Mouse (Mus musculus) limb, embryonic 14.5 days (tissue): ENCODE results near the gene Glp2r. TPM values are rescaled to one million over a fixed set of nuclear protein-coding genes. Genes with fewer than 3 reads are reported as not detected.

Experiments
- ATAC-seq: fragments of 200-750 bp; cut with Nextera tagmentation; 2 replicates; pipeline ENCODE4 v1.8.0; 2017; ENCODE audit warnings: low read depth, moderate number of reproducible peaks, moderate TSS enrichment; ENCODE audit not compliant: low FRiP score
- DNase-seq: peaks from one replicate; pipeline ENCODE4 v3.0.0-alpha.2; 2015; ENCODE audit warnings: low spot score
- H3K27ac ChIP-seq: fragments of 300-500 bp; sonication (generic); replicated peaks from 2 replicates; pipeline ENCODE4 v1.5.1; 2014; ENCODE audit warnings: low read depth, mild to moderate bottlenecking, low read length, moderate library complexity, mixed read lengths
- H3K27me3 ChIP-seq: fragments of 300-500 bp; sonication (generic); 2 replicates; pipeline ENCODE4 v1.6.1; 2014; ENCODE audit warnings: low read length, mixed read lengths; ENCODE audit not compliant: control insufficient read depth, insufficient read depth
- H3K36me3 ChIP-seq: fragments of 300-500 bp; sonication (generic); 2 replicates; pipeline ENCODE4 v1.6.1; 2014; ENCODE audit warnings: mild to moderate bottlenecking, low read length, moderate library complexity, mixed read lengths; ENCODE audit not compliant: control insufficient read depth, insufficient read depth
- H3K4me1 ChIP-seq: fragments of 300-500 bp; sonication (generic); 2 replicates; pipeline ENCODE4 v1.6.1; 2014; ENCODE audit warnings: antibody characterized with exemption, low read length, mixed read lengths; ENCODE audit not compliant: control insufficient read depth, insufficient read depth
- H3K4me2 ChIP-seq: fragments of 300-500 bp; sonication (generic); replicated peaks from 2 replicates; pipeline ENCODE4 v1.6.1; 2014; ENCODE audit warnings: low read depth, mild to moderate bottlenecking, low read length, moderate library complexity; ENCODE audit not compliant: severe bottlenecking
- H3K4me3 ChIP-seq: fragments of 300-500 bp; sonication (generic); replicated peaks from 2 replicates; pipeline ENCODE4 v1.5.1; 2014; ENCODE audit warnings: low read length
- H3K9ac ChIP-seq: fragments of 300-500 bp; sonication (generic); 2 replicates; pipeline ENCODE4 v1.6.1; 2014; ENCODE audit warnings: mild to moderate bottlenecking, low read depth, low read length, moderate library complexity; ENCODE audit not compliant: severe bottlenecking
- H3K9me3 ChIP-seq: fragments of 300-500 bp; sonication (generic); 2 replicates; pipeline ENCODE4 v1.6.1; 2016; ENCODE audit warnings: low read length; ENCODE audit not compliant: control insufficient read depth
- POLR2A ChIP-seq: fragments of 200-500 bp; IDR thresholded peaks from 2 replicates; pipeline ENCODE4 v1.8.0; 2012; ENCODE audit warnings: inconsistent platforms, mild to moderate bottlenecking, moderate library complexity, borderline replicate concordance; ENCODE audit not compliant: insufficient read depth, insufficient read length; ENCODE audit errors: extremely low read depth
- WGBS: fragments of 180-500 bp; shearing (Covaris S2); extraction: QIAGEN DNeasy Blood & Tissue Kit; methylation state at CpG from one replicate; pipeline ENCODE4 v1.1.7; 2014; 5-methylcytosine and 5-hydroxymethylcytosine counted together
- polyA plus RNA-seq, 2 experiments: library from polyadenylated mRNA; depleted of rRNA in 1 of 2; stranded (reverse) in 1 of 2; unstranded in 1 of 2; fragments of >200 nt; fragmentation: Nextera tagmentation in 1 of 2; extraction: Ambion mirVana in 1 of 2; gene quantifications; 2 replicates each; pipeline versions ENCODE4 v1.2.1 to v1.2.3; 2012 to 2014

Glp2r gene
- polyA plus RNA-seq, 2 experiments = 0.03 TPM; not detected in 1

GRCm38 (mm10) chr11:67715382-67715781 lies 55.6 kb downstream of the Glp2r start:
- no peaks in the 10 kb centered on the region for H3K4me1 ChIP-seq
- H3K27ac ChIP-seq = no peak overlapping the region
- WGBS = 86% methylated on average over 4 of the region's 4 CpGs
- no peak overlapping the region for H3K4me3 ChIP-seq
- no peak for TF ChIP-seq POLR2A
- ATAC-seq (no peak), DNase-seq (no peak)
- H3K36me3 ChIP-seq = no peaks in the 10 kb centered on the region
- no peaks in the 10 kb centered on the region for H3K9me3 ChIP-seq
- no peak overlapping the region for H3K4me2 ChIP-seq
- H3K9ac ChIP-seq = no peak overlapping the region
- H3K27me3 ChIP-seq = no peaks in the 10 kb centered on the region

GRCm38 (mm10) chr11:67712976-67713375 lies 58.0 kb downstream of the Glp2r start:
- no peak for DNase-seq
- no peak overlapping the region for H3K9ac ChIP-seq
- WGBS = 87% methylated on average over 4 of the region's 4 CpGs
- no peak overlapping the region for H3K4me3 ChIP-seq
- no peaks in the 10 kb centered on the region for H3K9me3 ChIP-seq
- no peaks in the 10 kb centered on the region for H3K4me1 ChIP-seq
- TF ChIP-seq POLR2A = no peak
- H3K36me3 ChIP-seq = no peaks in the 10 kb centered on the region
- H3K27me3 ChIP-seq = no peaks in the 10 kb centered on the region
- H3K27ac ChIP-seq = no peak overlapping the region
- H3K4me2 ChIP-seq = no peak overlapping the region
- no peak for ATAC-seq

GRCm38 (mm10) chr11:67694703-67695376 lies 76.1 kb downstream of the Glp2r start, which contains the start of gene Rcvrn:
Gene Rcvrn (plus strand): TSS chr11:67695326.
- Histone ChIP-seq H3K9ac (no peak within 1 kb of the TSS), H3K36me3 (no peaks in the 10 kb centered on the region), H3K27ac (no peak within 1 kb of the TSS), H3K4me2 (no peak within 1 kb of the TSS), H3K4me1 (no peaks in the 10 kb centered on the region), H3K27me3 (no peaks in the 10 kb centered on the region), H3K9me3 (no peaks in the 10 kb centered on the region), H3K4me3 (no peak within 1 kb of the TSS)
- DNase-seq (no peak), ATAC-seq (no peak)
- TF ChIP-seq POLR2A = no peak
- 73% methylated on average over 7 of the region's 7 CpGs for WGBS

GRCm38 (mm10) chr11:67686109-67686508 lies 84.8 kb downstream of the Glp2r start:
- no peak for TF ChIP-seq POLR2A

GRCm38 (mm10) chr11:67681871-67682270 lies 89.1 kb downstream of the Glp2r start:
- Histone ChIP-seq H3K4me1 (no peaks in the 10 kb centered on the region), H3K9ac (no peak overlapping the region), H3K4me3 (no peak overlapping the region), H3K4me2 (no peak overlapping the region), H3K27ac (no peak overlapping the region), H3K36me3 (no peaks in the 10 kb centered on the region), H3K9me3 (no peaks in the 10 kb centered on the region), H3K27me3 (no peaks in the 10 kb centered on the region)
- no peak for TF ChIP-seq POLR2A
- DNase-seq (no peak), ATAC-seq (no peak)
- 82% methylated on average over 3 of the region's 3 CpGs for WGBS

More at GRCm38 (mm10) chr11:67686109-67686508, 84.8 kb downstream of the Glp2r start:
- ATAC-seq = no peak
- Histone ChIP-seq H3K4me1 (no peaks in the 10 kb centered on the region), H3K27me3 (no peaks in the 10 kb centered on the region), H3K4me3 (no peak overlapping the region), H3K9me3 (no peaks in the 10 kb centered on the region), H3K36me3 (no peaks in the 10 kb centered on the region), H3K4me2 (no peak overlapping the region), H3K27ac (no peak overlapping the region), H3K9ac (no peak overlapping the region)
- whole genome bisulfite sequencing = 75% methylated on average over 2 of the region's 2 CpGs
- DNase-seq = no peak
